Mouse (Mus musculus) midbrain, embryonic 14.5 days (tissue): ENCODE data around the gene Psg27. TPM values are rescaled to one million over a fixed set of nuclear protein-coding genes. Genes with fewer than 3 reads are reported as not detected.

ENCODE experiments used
- ATAC-seq: fragments of 200-750 bp; cut with Nextera tagmentation; 2 replicates; pipeline ENCODE4 v1.8.0; 2017; ENCODE audit warnings: moderate number of reproducible peaks, moderate library complexity; ENCODE audit not compliant: low FRiP score, low TSS enrichment
- DNase-seq: peaks from one replicate; pipeline ENCODE4 v3.0.0-alpha.2; 2015
- H3K27ac ChIP-seq: fragments of 300-500 bp; sonication (generic); replicated peaks from 2 replicates; pipeline ENCODE4 v1.5.1; 2014; ENCODE audit warnings: mild to moderate bottlenecking, low read depth, low read length, moderate library complexity
- H3K27me3 ChIP-seq: fragments of 300-500 bp; sonication (generic); 2 replicates; pipeline ENCODE4 v1.6.1; 2014; ENCODE audit warnings: low read length, control low read depth, mixed read lengths; ENCODE audit not compliant: control insufficient read depth, insufficient read depth
- H3K36me3 ChIP-seq: fragments of 300-500 bp; sonication (generic); 2 replicates; pipeline ENCODE4 v1.6.1; 2014; ENCODE audit warnings: low read length, control low read depth; ENCODE audit not compliant: control insufficient read depth, insufficient read depth
- H3K4me1 ChIP-seq: fragments of 300-500 bp; sonication (generic); 2 replicates; pipeline ENCODE4 v1.6.1; 2014; ENCODE audit warnings: mild to moderate bottlenecking, antibody characterized with exemption, low read length, control low read depth; ENCODE audit not compliant: control insufficient read depth, insufficient read depth
- H3K4me2 ChIP-seq: fragments of 300-500 bp; sonication (generic); 2 replicates; pipeline ENCODE4 v1.6.1; 2014; ENCODE audit warnings: mild to moderate bottlenecking, low read length, moderate library complexity
- H3K4me3 ChIP-seq: fragments of 300-500 bp; sonication (generic); replicated peaks from 2 replicates; pipeline ENCODE4 v1.5.1; 2014; ENCODE audit warnings: low read depth, low read length
- H3K9ac ChIP-seq: fragments of 300-500 bp; sonication (generic); replicated peaks from 2 replicates; pipeline ENCODE4 v1.6.1; 2014; ENCODE audit warnings: mild to moderate bottlenecking, low read length, moderate library complexity
- H3K9me3 ChIP-seq: fragments of 300-500 bp; sonication (generic); 2 replicates; pipeline ENCODE4 v1.6.1; 2016; ENCODE audit warnings: low read length, control low read depth, mixed read lengths; ENCODE audit not compliant: control insufficient read depth
- WGBS: fragments of 180-500 bp; shearing (Covaris S2); extraction: QIAGEN DNeasy Blood & Tissue Kit; methylation state at CpG from one replicate; pipeline ENCODE4 v1.1.7; 2014; 5-methylcytosine and 5-hydroxymethylcytosine counted together
- polyA plus RNA-seq: library from polyadenylated mRNA; unstranded; fragments of >200 nt; fragmentation: Nextera tagmentation; extraction: Ambion mirVana; gene quantifications from 2 replicates; pipeline ENCODE4 v1.2.1, GENCODE M21; 2014

Psg27 gene
- polyA plus RNA-seq, 1 experiment from 2014 or later = not detected

DNA sequence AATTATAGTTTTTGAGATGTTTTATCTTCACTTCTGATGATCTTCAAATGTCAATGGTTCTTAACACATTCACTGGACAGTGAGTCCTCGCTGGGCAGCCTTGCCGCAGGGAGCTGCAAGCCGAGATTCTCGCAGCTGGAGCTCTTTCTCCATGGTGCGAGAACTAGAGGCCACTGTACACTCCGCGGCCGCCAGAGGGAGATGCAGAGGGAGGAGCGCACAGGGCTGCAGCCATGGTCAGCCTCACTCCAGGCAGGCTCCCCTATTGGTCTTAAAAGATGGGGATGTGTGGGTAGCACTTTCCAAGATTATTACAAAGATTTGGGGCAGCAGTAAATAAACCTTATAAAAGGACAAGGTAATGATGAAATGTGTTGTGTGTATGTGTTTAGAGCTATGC lies 55.6 kb downstream of the Psg27 start:
- Histone ChIP-seq H3K9me3 (no peaks in the 10 kb centered on the region), H3K27me3 (no peaks in the 10 kb centered on the region), H3K27ac (no peak overlapping the region), H3K4me2 (no peak overlapping the region), H3K4me3 (no peak overlapping the region), H3K36me3 (no peaks in the 10 kb centered on the region), H3K4me1 (no peaks in the 10 kb centered on the region), H3K9ac (no peak overlapping the region)
- WGBS = 11% methylated on average over 9 of the region's 9 CpGs
- peak; percentile 8 for DNase-seq
- no peak for ATAC-seq

Other genes with a start within 250 kb of the Psg27 start
- not detected in 2 replicates for gene Psg18, start 212.3 kb downstream of the Psg27 start, polyA plus RNA-seq
- not detected in 2 replicates for gene Psg28, start 135.3 kb downstream of the Psg27 start, polyA plus RNA-seq
- gene Psg26, start 83.1 kb downstream of the Psg27 start, polyA plus RNA-seq = not detected in 2 replicates
- not detected in 2 replicates for gene Psg25, start 35.0 kb downstream of the Psg27 start, polyA plus RNA-seq
- not detected in 2 replicates for gene Psg23, start 49.2 kb upstream of the Psg27 start, polyA plus RNA-seq
- not detected in 2 replicates for gene Psg21, start 89.4 kb upstream of the Psg27 start, polyA plus RNA-seq
- not detected in 2 replicates for gene Psg20, start 118.9 kb upstream of the Psg27 start, polyA plus RNA-seq
- gene Psg22, start 150.8 kb upstream of the Psg27 start, polyA plus RNA-seq = not detected in 2 replicates
- not detected in 2 replicates for gene Psg19, start 231.2 kb upstream of the Psg27 start, polyA plus RNA-seq